In genomic region chr9:62613053-62613452, GRCm38 (mm10) we compare ENCODE assay signal across 10 mouse cellular contexts.
DNase-seq lines count a peak whose midpoint lies in the region; ATAC-seq and TF ChIP-seq lines count a peak whose summit lies in the region.
"Had no signal": no experiment of that assay in that cellular context is flagged by ENCODE, and none has a peak within 500 bp of the region (broad histone marks: within the 10 kb centered on the region; RNA-seq: fewer than 3 reads in every experiment).

No protein-coding gene starts in this region.

- peaks cover 2% of the 10 kb centered on the region; the same call in 1 of the 2 replicates for H3K9me3 ChIP-seq in heart, embryonic 11.5 days (replicated peaks; ENCODE audit: control insufficient read depth, low read length)
- H3K9me3 ChIP-seq in limb, embryonic 10.5 days (replicated peaks) = no peaks in the 10 kb centered on the region
- no peaks in the 10 kb centered on the region for H3K9me3 ChIP-seq in intestine, postnatal 0 days (ENCODE audit: control insufficient read depth)

- TF ChIP-seq CTCF in intestine, postnatal 0 days (IDR thresholded peaks at IDR 0.05; ENCODE audit: low read depth) = no peak

- whole genome bisulfite sequencing in heart, embryonic 11.5 days (ENCODE audit: insufficient replicate concordance) = 61% methylated on average over 2 of the region's 2 CpGs
- 56% methylated on average over 2 of the region's 2 CpGs for WGBS in limb, embryonic 10.5 days
- WGBS in intestine, postnatal 0 days = 75% methylated on average over 2 of the region's 2 CpGs

- H3K27me3 ChIP-seq in heart, embryonic 11.5 days (ENCODE audit: control insufficient read depth, insufficient read depth, low read length) = no peaks in the 10 kb centered on the region
- H3K27me3 ChIP-seq in limb, embryonic 10.5 days (ENCODE audit: low read depth, poor library complexity, severe bottlenecking) = no peaks in the 10 kb centered on the region
- no peaks in the 10 kb centered on the region for H3K27me3 ChIP-seq in intestine, postnatal 0 days (replicated peaks; ENCODE audit: control insufficient read depth, insufficient read depth, low read length)

- H3K27ac ChIP-seq in heart, embryonic 11.5 days (ENCODE audit: low read depth, low read length) = peak overlapping the region; percentile 24; the same call in 1 of the 2 replicates
- H3K27ac ChIP-seq in limb, embryonic 10.5 days = peak overlapping the region; percentile 73; the same call in 1 of the 2 replicates
- no peak overlapping the region for H3K27ac ChIP-seq in intestine, postnatal 0 days (ENCODE audit: low read depth, low read length)

- no peak for ATAC-seq in heart, embryonic 11.5 days (replicated peaks; ENCODE audit: insufficient number of reproducible peaks, low FRiP score, low TSS enrichment)
- ATAC-seq in intestine, postnatal 0 days = no peak

- no peak overlapping the region for H3K4me2 ChIP-seq in heart, embryonic 11.5 days
- H3K4me2 ChIP-seq in intestine, postnatal 0 days (replicated peaks; ENCODE audit: low read depth) = no peak overlapping the region

- DNase-seq in heart, adult 9 months (ENCODE audit: low spot score in 2 of 2) = no peak
- DNase-seq in testis, postnatal 10 days (ENCODE audit: low spot score) = peak; percentile 38
- DNase-seq in testis, postnatal 14 days (ENCODE audit: low spot score) = no peak
- DNase-seq in limb, embryonic 10.5 days (ENCODE audit: low spot score) = no peak
- DNase-seq in layer of hippocampus, postnatal 36 days = no peak
- DNase-seq in gastrocnemius, postnatal 10 days = no peak
- DNase-seq: cerebellum, adult 11-12 months; kidney, adult 18-20 months had no signal

- H3K9ac ChIP-seq in heart, embryonic 11.5 days (ENCODE audit: low read depth, low read length) = no peak overlapping the region
- H3K9ac ChIP-seq in intestine, postnatal 0 days (ENCODE audit: low read depth, low read length) = no peak overlapping the region

- H3K4me1 ChIP-seq in heart, embryonic 11.5 days (ENCODE audit: control insufficient read depth, insufficient read depth, low read length) = 0 out of 2 replicates have a peak, but pooled peaks cover 3% of the 10 kb centered on the region
- H3K4me1 ChIP-seq in limb, embryonic 10.5 days = peaks cover 40% of the 10 kb centered on the region
- H3K4me1 ChIP-seq in intestine, postnatal 0 days (replicated peaks; ENCODE audit: control insufficient read depth, insufficient read depth, low read length) = peaks cover 2% of the 10 kb centered on the region; the same call in 1 of the 2 replicates

- H3K4me3 ChIP-seq in heart, embryonic 11.5 days (ENCODE audit: low read depth, low read length) = no peak overlapping the region
- H3K4me3 ChIP-seq in limb, embryonic 10.5 days = no peak overlapping the region
- H3K4me3 ChIP-seq in intestine, postnatal 0 days (ENCODE audit: low read depth, low read length) = no peak overlapping the region

- no peaks in the 10 kb centered on the region for H3K36me3 ChIP-seq in heart, embryonic 11.5 days (ENCODE audit: control insufficient read depth, insufficient read depth, low read length)
- H3K36me3 ChIP-seq in limb, embryonic 10.5 days = no peaks in the 10 kb centered on the region
- H3K36me3 ChIP-seq in intestine, postnatal 0 days (ENCODE audit: control insufficient read depth, insufficient read depth) = no peaks in the 10 kb centered on the region
